Mouse (Mus musculus) embryonic fibroblast, embryonic 13.5 days (primary cell): ENCODE data around the gene Myo1b.

ENCODE experiments used
- CTCF ChIP-seq: IDR thresholded peaks from 2 replicates; pipeline ENCODE4 v1.5.1; 2011; ENCODE audit warnings: mild to moderate bottlenecking, control low read depth, low read length, moderate library complexity, borderline replicate concordance; ENCODE audit not compliant: insufficient read depth
- POLR2A ChIP-seq: IDR thresholded peaks from 2 replicates; pipeline ENCODE4 v1.6.1; 2011; ENCODE audit warnings: low read depth, mild to moderate bottlenecking, control low read depth, low read length, moderate library complexity

GRCm38 (mm10) chr1:51905073-51905472 is 10.8 kb downstream of the Myo1b start:
- TF ChIP-seq CTCF: no peak
- TF ChIP-seq POLR2A: no peak
